Mouse (Mus musculus): Measurements from ENCODE around the gene Chsy1. TPM values are rescaled to one million over a fixed set of nuclear protein-coding genes. Genes with fewer than 3 reads are reported as not detected.
A peak's percentile ranks its signal among the peaks of the same experiment; 100 is the strongest.

Chsy1 gene
- polyA plus RNA-seq, 1 experiment from 2014 or later: 14.0 TPM

DNA sequence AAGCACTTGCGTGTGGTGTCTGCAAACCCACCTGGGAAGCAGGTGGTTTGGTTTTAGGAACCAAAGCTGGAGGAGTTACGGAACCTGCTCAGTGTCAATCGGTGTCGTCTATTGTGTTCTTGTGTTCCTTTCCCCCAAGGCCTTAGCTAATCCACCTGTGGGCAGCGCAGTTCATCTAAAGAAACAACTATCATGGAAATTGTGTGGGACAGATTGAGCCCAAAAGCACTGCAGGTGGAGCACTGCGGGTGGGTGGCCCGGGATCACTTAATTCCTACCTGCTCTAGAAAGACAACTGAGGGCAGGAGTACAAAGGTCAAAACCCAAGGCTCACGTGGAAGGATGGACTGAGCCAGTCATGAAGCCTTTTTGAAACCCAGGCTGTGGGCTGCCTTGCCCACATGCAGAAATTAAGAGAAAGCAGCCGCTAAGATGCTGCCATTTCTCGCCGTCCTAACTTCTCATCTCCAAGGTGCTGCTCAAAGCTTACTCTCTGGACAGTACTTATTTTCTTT, 18.6 kb upstream of the Chsy1 start:
- H3K4me1 ChIP-seq: no peaks in the 10 kb centered on the region
- no peak overlapping the region for H3K4me2 ChIP-seq
- no peaks in the 10 kb centered on the region for H3K27me3 ChIP-seq (replicated peaks)
- no peak overlapping the region for H3K9ac ChIP-seq
- no peak for ATAC-seq (ENCODE audit: insufficient read depth, low FRiP score, low read depth)
- 84% methylated on average over 11 of the region's 11 CpGs for WGBS
- H3K4me3 ChIP-seq (replicated peaks): no peak overlapping the region
- H3K36me3 ChIP-seq: peaks cover 49% of the 10 kb centered on the region
- no peaks in the 10 kb centered on the region for H3K9me3 ChIP-seq
- H3K27ac ChIP-seq: no peak overlapping the region

DNA sequence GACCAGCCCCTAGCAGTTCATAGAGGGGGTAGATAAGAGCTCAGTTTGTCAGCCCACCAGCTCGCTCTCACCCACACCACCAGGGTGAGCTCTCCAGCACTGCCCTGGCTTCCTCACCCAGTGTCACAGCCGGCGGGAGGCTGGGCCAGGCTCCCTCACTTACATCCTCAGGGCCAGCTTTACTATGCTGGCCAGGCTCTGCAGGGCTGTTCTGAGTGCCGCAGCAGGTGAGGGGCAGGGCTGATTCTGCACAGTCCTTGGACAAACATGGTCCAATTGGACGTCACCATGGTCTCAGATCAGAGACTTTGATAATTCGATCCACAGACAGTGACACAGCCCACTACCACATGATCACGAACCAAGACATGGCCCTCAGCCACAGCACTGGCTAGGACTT, 17.8 kb upstream of the Chsy1 start:
- Histone ChIP-seq H3K4me1 (no peaks in the 10 kb centered on the region), H3K36me3 (peaks cover 44% of the 10 kb centered on the region), H3K27me3 (replicated peaks) (no peaks in the 10 kb centered on the region), H3K9ac (no peak overlapping the region), H3K4me3 (replicated peaks) (no peak overlapping the region), H3K27ac (no peak overlapping the region), H3K4me2 (no peak overlapping the region), H3K9me3 (no peaks in the 10 kb centered on the region)
- ATAC-seq (ENCODE audit: insufficient read depth, low FRiP score, low read depth): no peak
- WGBS: 79% methylated on average over 7 of the region's 7 CpGs

DNA sequence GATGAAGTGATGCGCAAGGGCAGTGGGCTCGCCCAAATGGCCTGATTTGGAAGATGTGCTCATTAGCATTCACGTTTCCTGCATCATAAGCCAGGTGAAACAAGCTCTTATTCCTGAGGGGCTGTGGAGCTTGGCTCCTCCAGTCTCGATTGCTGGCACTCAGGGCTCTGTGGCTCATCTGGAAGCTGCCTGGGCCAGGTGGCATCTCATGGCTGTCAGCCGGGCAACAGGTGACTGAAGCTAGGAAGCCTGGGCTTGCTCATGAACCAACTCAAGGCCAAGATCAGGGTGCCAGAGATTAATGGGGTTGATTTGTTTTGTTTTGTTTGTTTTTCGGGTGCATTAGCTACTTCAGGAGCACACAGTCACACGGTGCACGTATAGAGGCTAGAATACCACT, 16.7 kb upstream of the Chsy1 start:
- Histone ChIP-seq H3K9ac (no peak overlapping the region), H3K4me1 (no peaks in the 10 kb centered on the region), H3K27ac (no peak overlapping the region), H3K9me3 (no peaks in the 10 kb centered on the region), H3K4me3 (replicated peaks) (no peak overlapping the region), H3K4me2 (no peak overlapping the region), H3K27me3 (replicated peaks) (no peaks in the 10 kb centered on the region), H3K36me3 (peaks cover 34% of the 10 kb centered on the region)
- 83% methylated on average over 8 of the region's 8 CpGs for WGBS
- ATAC-seq (ENCODE audit: insufficient read depth, low FRiP score, low read depth): no peak

DNA sequence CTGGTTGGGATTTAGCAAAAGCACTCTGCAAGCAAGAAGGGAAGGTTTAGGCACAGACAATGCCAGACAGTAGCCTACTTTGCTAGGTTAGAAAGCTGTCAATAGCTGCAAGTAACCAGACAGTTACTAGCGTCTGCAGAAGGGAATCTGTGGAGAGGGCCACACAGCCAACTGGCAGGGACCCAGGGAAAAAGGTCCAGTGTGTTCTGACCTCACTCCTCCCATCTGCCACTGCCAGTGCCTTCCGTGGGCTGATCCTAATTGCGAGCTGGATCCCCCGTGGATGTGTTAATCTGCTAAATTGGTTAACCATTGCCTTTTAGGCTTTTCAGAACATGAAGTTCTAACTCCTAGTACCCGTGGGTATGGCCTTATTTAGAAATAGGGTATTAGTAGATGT, 15.2 kb upstream of the Chsy1 start:
- H3K4me3 ChIP-seq (replicated peaks): no peak overlapping the region
- no peaks in the 10 kb centered on the region for H3K4me1 ChIP-seq
- no peak overlapping the region for H3K9ac ChIP-seq
- H3K4me2 ChIP-seq: no peak overlapping the region
- no peak overlapping the region for H3K27ac ChIP-seq
- WGBS: 77% methylated on average over 5 of the region's 5 CpGs
- H3K9me3 ChIP-seq: no peaks in the 10 kb centered on the region
- H3K27me3 ChIP-seq (replicated peaks): no peaks in the 10 kb centered on the region
- ATAC-seq (ENCODE audit: insufficient read depth, low FRiP score, low read depth): no peak
- peaks cover 21% of the 10 kb centered on the region for H3K36me3 ChIP-seq

DNA sequence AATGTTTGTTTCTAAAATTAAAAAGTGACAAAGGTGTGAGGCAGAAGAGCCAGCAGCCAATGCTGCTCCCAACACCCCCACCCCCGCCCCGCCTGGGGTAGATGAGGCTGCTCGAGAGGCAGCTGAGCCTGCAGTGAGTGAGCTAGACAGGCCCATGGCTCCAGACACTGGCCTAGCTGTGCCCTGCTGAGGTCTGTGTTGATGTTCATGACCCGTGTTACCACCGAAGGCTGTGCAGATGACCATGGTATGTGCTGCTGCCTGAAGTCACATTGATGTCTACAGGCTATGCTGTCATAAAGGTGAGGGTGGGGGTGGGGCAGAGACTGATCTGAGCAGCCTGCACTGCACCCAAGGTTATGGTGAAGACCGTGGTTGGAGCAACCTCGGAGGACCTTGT, 10.5 kb upstream of the Chsy1 start:
- no peak; the same call in 1 of the 2 replicates for ATAC-seq (ENCODE audit: insufficient read depth, low FRiP score, low read depth)
- Histone ChIP-seq H3K4me3 (replicated peaks) (no peak overlapping the region), H3K4me1 (no peaks in the 10 kb centered on the region), H3K4me2 (no peak overlapping the region), H3K9ac (no peak overlapping the region), H3K9me3 (no peaks in the 10 kb centered on the region), H3K27ac (no peak overlapping the region), H3K36me3 (no peaks in the 10 kb centered on the region), H3K27me3 (replicated peaks) (no peaks in the 10 kb centered on the region)
- WGBS: 85% methylated on average over 7 of the region's 7 CpGs

DNA sequence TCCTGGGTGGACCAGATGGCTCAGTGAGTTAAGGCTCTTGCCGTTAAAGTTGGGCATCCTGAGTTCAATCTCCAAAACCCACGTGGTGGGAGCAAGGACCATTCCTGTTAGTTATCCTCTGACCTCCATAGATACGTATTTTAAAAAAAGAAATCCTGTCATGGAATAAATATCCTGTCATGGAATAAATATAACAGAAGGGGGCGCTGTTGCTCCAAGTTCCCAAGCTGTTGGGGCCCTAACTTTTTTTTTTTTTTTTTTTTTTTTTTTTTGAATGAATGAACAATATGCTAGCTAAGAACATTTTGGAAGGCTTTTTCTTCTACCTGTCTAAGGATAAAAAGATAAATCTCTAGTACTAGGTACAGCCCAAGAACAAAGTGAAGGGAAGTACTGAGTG, 7.4 kb upstream of the Chsy1 start:
- H3K4me3 ChIP-seq (replicated peaks): no peak overlapping the region
- H3K4me2 ChIP-seq: no peak overlapping the region
- 3% methylated on average over 4 of the region's 4 CpGs for WGBS
- H3K4me1 ChIP-seq: peaks cover 3% of the 10 kb centered on the region; the same call in 1 of the 2 replicates
- H3K9me3 ChIP-seq: no peaks in the 10 kb centered on the region
- H3K9ac ChIP-seq: no peak overlapping the region
- no peaks in the 10 kb centered on the region for H3K36me3 ChIP-seq
- no peaks in the 10 kb centered on the region for H3K27me3 ChIP-seq (replicated peaks)
- H3K27ac ChIP-seq: no peak overlapping the region
- no peak for ATAC-seq (ENCODE audit: insufficient read depth, low FRiP score, low read depth)

DNA sequence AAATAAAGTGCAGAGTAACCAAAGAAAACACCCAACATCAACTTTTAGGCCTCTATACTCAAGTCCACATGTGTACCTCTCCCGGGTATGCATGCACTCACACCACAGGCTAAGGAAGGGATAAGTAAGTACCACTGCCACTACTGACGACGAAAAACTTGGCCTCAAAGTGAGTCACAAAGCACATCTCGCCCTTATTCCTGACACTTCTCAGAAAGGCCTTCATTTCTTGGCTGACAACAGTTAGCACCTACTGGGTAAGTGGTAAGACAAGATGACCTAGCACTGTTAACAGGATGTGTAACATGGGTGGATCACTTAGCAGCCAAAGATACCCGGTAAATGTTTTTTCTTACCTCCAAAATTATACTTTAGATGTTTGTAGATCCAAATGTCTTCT, 4.8 kb upstream of the Chsy1 start:
- Histone ChIP-seq H3K36me3 (no peaks in the 10 kb centered on the region), H3K9me3 (no peaks in the 10 kb centered on the region), H3K27me3 (replicated peaks) (no peaks in the 10 kb centered on the region), H3K4me3 (replicated peaks) (no peak overlapping the region), H3K4me2 (no peak overlapping the region), H3K27ac (no peak overlapping the region), H3K9ac (no peak overlapping the region), H3K4me1 (peaks cover 8% of the 10 kb centered on the region; the same call in 1 of the 2 replicates)
- WGBS: 81% methylated on average over 5 of the region's 5 CpGs
- ATAC-seq (ENCODE audit: insufficient read depth, low FRiP score, low read depth): no peak

DNA sequence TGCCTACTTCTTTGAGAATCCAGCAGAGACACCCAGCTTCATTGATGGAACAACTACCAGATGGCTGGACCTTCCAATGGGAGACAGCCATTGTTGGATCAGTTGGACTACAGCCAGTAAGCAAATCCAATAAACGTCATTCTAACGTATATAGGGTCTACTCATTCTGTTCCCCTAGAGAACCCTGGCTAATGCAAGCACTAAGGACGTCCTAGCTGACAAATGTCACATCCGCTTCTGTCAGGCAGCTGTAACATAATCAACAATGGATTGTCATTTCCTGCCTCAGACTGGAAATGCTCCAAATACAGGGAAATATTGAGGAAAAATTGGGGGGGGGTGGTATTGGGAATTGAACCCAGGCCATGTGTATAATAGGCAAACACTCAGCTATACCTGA, 3.5 kb upstream of the Chsy1 start:
- no peak overlapping the region for H3K4me3 ChIP-seq (replicated peaks)
- peaks cover 8% of the 10 kb centered on the region; the same call in 1 of the 2 replicates for H3K4me1 ChIP-seq
- H3K36me3 ChIP-seq: no peaks in the 10 kb centered on the region
- no peak overlapping the region for H3K9ac ChIP-seq
- H3K9me3 ChIP-seq: no peaks in the 10 kb centered on the region
- H3K27ac ChIP-seq: no peak overlapping the region
- ATAC-seq (ENCODE audit: insufficient read depth, low FRiP score, low read depth): no peak
- 38% methylated on average over 4 of the region's 4 CpGs for WGBS
- H3K27me3 ChIP-seq (replicated peaks): no peaks in the 10 kb centered on the region
- no peak overlapping the region for H3K4me2 ChIP-seq

DNA sequence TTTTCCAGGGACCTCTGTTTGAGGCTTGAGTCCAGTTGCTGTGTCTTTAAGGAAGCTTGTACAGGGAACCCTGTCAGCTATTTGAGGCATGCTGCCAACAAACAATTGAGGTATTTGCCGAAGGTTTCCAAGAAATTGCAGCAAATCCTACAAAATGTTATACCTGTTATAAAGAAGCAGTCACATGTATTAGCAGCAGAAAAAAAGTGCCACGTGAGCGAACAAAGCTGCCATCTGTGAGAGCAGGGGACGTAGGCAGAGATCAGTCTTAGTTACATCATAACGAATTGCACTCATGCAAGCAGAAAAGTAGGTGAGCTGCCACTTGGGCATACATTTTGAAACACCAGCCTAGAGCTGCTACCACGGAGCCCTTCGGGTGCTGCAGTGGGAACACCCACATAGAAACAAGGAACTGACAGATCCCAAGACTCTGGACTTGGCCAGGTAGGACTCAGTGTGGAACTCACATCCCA, 2.7 kb upstream of the Chsy1 start:
- no peak for ATAC-seq (ENCODE audit: insufficient read depth, low FRiP score, low read depth)
- Histone ChIP-seq H3K4me2 (no peak overlapping the region), H3K4me3 (replicated peaks) (no peak overlapping the region), H3K9me3 (no peaks in the 10 kb centered on the region), H3K36me3 (no peaks in the 10 kb centered on the region), H3K9ac (no peak overlapping the region), H3K27me3 (replicated peaks) (no peaks in the 10 kb centered on the region), H3K27ac (no peak overlapping the region), H3K4me1 (peaks cover 8% of the 10 kb centered on the region; the same call in 1 of the 2 replicates)
- WGBS: 47% methylated on average over 7 of the region's 7 CpGs

DNA sequence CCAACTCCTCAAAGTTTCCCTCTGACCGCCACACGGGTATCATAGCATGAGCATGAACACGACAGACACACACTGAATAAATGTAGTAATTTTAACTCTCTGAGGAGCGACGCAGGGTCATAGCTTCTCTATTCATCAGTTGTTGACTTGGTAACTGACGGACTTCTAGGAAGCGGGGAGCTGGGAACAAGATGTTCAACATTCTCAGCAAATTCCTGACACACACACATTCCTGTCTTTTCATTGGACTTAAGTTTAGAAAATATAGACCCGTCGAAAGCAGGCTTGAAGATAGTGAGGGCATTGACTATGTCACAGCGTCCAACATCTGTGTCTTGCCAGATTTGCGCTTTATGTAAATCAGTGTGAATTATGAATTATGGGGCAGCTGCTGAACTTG, 2.1 kb upstream of the Chsy1 start:
- Histone ChIP-seq H3K9me3 (no peaks in the 10 kb centered on the region), H3K27me3 (replicated peaks) (no peaks in the 10 kb centered on the region), H3K4me1 (peaks cover 8% of the 10 kb centered on the region; the same call in 1 of the 2 replicates), H3K27ac (no peak overlapping the region), H3K9ac (no peak overlapping the region), H3K4me3 (replicated peaks) (no peak overlapping the region), H3K4me2 (no peak overlapping the region), H3K36me3 (no peaks in the 10 kb centered on the region)
- ATAC-seq (ENCODE audit: insufficient read depth, low FRiP score, low read depth): no peak
- 58% methylated on average over 11 of the region's 11 CpGs for WGBS

DNA sequence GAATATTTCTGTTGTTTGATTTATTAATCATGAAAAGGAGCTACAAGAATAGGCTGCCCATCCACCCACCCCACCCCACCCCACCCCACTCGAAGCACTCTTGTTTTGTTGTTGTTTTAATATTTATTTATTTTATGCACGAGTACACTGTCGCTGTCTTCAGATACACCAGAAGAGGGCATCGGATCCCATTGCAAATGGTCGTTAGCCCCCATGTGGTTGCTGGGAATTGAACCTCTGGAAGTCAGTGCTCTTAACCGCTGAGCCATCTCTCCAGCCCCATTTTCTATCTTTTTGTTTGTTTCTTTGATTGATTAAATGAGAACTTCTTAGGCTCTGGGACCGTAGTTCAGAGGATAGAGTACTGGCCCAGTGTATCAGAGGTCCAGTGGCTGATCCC, 1.4 kb upstream of the Chsy1 start:
- Histone ChIP-seq H3K4me1 (peaks cover 12% of the 10 kb centered on the region), H3K4me3 (replicated peaks) (no peak overlapping the region), H3K27ac (no peak overlapping the region), H3K4me2 (no peak overlapping the region), H3K36me3 (no peaks in the 10 kb centered on the region), H3K9me3 (no peaks in the 10 kb centered on the region), H3K27me3 (replicated peaks) (no peaks in the 10 kb centered on the region), H3K9ac (no peak overlapping the region)
- whole genome bisulfite sequencing: 15% methylated on average over 7 of the region's 7 CpGs
- ATAC-seq (ENCODE audit: insufficient read depth, low FRiP score, low read depth): no peak

DNA sequence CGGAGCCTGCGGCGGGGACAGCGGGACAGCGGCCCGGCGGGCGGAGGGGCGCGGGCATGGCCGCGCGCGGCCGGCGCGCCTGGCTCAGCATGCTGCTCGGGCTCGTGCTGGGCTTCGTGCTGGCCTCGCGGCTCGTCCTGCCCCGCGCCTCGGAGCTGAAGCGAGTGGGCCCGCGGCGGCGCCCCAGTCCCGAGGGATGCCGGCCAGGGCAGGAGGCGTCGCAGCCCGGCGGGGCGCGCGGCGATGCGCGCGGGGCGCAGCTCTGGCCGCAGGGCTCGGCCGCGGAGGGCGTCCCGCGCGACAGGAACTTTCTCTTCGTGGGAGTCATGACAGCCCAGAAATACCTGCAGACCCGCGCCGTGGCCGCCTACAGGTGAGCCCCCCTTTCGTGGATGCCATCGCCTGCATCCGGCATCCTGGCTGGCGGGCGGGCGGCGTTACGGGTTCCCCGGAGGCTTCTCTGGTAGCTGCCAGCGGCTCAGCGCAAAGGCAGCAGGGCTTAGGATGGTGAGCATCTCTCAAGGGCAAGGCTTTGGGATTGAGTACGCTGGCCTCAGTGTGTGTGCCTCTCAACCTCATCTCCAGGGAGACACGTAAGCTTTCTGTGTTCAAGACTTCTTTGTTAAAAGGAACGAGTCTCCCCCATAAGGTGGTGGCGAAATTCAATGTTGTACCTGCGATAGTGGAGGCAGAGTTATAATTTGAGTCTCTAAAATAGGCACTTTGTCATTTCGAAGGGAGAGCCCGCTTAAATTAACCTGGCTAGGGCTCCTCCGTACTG, 730 bp downstream of the Chsy1 start:
- Histone ChIP-seq H3K27me3 (replicated peaks) (no peaks in the 10 kb centered on the region), H3K4me1 (peaks cover 15% of the 10 kb centered on the region), H3K27ac (peak overlapping the region; percentile 78), H3K9ac (peak overlapping the region; percentile 92), H3K4me2 (peak overlapping the region; percentile 92), H3K9me3 (no peaks in the 10 kb centered on the region), H3K36me3 (no peaks in the 10 kb centered on the region), H3K4me3 (replicated peaks) (peak overlapping the region; percentile 84)
- WGBS: under 1% methylated on average over 59 of the region's 77 CpGs
- ATAC-seq (ENCODE audit: insufficient read depth, low FRiP score, low read depth): 0 out of 2 replicates have a peak, but pooled peaks have one; percentile 11

Measured in stomach, embryonic 15.5 days (tissue).